Mouse (Mus musculus): ENCODE data around the gene Scin.

Gene Scin

DNA sequence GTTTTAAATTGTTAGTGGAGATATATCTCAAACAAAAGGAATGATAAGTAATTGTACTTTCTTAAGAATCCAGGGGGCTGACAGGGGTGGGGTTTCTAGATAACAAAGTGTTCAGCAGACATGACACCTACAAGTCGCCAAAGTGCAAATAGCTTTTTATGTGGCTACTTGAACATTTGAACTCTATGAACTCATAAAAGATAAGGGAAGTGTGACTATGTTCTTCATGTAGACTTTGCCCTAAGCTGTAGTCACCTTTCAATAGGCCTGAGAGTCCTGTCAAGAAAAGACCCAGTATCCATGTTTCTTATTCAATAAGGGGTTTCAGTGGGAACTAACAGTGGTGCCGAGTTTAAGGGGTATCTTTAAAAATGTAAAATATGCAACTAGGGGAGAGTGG, 110.1 kb downstream of the Scin start:
- DNase-seq (ENCODE audit: low spot score): no peak

DNA sequence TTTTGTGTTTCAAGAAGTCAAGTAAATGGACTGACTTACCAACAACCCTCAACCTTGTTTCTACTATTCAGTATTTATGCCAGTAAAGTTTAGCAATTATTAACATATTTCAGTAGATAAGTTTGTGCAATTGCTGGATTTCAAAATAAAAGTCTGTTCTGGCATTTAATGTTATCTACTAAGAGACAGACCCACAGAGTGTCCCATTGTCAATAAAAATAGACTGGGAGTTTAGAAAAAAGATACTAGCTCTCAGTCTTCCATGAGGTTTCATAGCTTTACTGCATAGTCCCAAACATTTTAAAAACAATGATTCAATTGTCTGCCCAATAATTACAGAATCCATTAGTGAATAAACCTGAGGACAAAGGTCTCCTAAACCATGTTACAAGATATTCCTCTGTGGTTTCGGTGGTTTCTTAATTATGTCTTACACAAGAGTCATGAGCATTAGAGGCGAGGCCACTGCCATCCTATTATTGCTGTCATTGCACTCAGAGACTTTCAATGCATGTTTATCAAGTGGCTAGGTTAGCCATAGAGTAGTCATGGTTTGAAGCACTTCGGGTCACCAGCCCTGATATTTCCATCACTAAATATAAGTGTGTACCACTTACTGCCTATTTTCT, 110.9 kb downstream of the Scin start:
- DNase-seq (ENCODE audit: low spot score): no peak

- DNase-seq (ENCODE audit: low spot score): no peak
Observed at GRCm38 (mm10) chr12:40022344-40022743, 111.7 kb downstream of the Scin start.

GRCm38 (mm10) chr12:40017955-40018505, 116.0 kb downstream of the Scin start:
- no peak for DNase-seq (ENCODE audit: low spot score)

DNA sequence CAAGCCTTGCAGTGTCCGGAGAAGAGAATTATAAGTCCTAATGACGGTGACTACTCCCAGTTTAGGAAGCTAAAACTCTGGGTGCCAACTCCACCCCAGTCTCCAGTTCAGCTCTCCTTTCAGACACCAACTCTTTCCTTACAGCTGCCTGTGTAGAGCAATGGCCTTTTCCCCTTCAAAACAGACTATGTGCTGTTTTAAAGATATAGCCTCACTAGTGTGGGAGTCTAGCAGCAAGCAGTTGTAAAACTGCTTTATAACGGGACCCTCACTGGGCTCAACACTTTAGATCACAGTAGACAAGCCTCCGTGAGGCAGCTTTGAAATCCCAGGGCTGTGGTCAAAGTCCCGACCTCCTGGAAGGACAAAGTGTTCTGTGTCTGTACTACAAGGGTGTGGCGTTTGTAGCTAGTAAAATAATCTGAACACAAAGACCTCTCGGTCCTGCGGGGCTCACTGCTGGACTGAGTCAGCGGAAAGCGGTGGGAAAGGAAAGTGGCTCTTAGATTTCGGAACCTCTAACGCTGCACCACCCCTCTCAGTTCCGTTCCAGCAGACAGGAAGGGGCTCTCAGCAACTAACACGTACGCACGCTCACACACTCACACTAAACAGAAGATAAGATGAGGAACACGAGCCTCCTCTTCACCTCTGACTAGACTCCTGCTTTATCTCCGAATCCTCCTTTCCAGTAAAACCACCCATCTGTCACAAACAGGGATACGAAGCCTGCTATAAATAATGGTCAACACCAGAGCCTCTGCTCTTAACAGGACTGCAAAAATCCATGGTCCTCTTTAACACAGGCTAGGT, 117.2 kb downstream of the Scin start:
- DNase-seq (ENCODE audit: low spot score): no peak

DNA sequence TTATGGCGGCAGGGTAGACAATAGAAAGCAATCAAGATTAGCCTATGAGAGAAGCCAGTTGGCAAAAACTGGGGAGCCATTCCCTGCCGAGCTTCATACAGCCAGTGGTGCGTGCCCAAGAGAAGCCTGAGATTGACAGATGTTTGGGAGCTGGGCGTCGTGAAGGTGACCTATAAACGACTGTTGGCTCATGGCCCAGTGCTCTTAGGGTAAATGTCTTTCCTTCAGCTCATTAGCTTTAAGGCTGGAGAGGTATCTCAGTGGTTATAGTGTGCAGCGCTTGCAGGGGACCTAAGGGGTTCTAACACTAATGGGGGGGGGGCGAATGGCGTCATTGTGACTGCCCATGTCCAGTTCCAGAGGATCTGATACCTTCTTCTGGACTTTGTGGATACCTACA, 118.0 kb downstream of the Scin start:
- no peak for DNase-seq (ENCODE audit: low spot score)

DNA sequence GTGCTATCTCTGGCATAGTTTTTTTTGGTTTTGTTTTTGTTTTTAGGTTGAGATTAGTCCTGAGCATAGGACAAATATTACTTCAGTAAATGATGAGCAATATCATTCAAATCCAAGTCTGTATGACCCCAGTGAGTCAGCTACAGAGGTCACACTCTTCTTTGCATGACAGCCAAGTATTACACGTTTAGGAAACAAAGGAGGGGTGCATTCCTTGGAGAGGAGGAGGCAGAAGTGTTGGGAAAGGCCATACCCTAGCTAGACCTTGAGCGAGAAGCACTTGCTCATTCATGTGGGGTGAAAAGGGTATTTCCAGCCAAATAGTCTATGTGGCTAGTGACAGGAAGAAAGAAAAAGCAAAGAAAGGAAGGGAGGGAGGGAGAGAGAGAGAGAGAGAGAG, 124.2 kb downstream of the Scin start:
- DNase-seq (ENCODE audit: low spot score): no peak

All from retina, embryonic 14.5 days (tissue).